Mouse (Mus musculus): ENCODE results near the gene Tnfrsf12a.

Gene Tnfrsf12a

DNA sequence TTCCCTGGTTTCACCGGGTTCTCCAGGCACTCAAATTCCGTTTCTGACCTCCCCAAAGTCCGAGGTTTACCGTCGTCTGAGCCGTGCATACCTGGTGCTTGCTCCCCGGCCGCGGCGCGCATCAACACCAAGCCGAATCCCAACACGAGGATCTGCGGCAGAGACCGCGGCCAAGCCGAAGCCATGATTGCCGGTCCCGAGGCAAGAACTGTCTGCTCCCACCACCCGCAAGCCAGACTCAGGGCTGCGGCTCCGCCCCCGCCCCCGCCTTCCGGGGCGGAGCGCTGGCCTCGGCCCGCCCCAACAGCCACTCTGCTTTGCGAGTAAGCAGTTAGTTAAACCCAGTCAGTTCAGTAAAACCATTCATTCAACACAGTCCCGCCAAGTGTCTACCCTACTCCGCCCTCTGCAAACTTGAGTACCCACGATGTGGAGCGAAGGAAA, at the start of gene Tnfrsf12a:
TSS of gene Tnfrsf12a (minus strand) at position 233 of the 444 bp plus-strand sequence.
- peak; percentile 82 for DNase-seq (ENCODE audit: low spot score)

- peak; percentile 58 for DNase-seq (ENCODE audit: low spot score)
Measured at GRCm38 (mm10) chr17:23726758-23727142, 49.5 kb upstream of the Tnfrsf12a start.

GRCm38 (mm10) chr17:23725999-23726757, 48.9 kb upstream of the Tnfrsf12a start, which contains the start of gene Pkmyt1:
TSS of gene Pkmyt1 (plus strand) at chr17:23726336.
- DNase-seq (ENCODE audit: low spot score) = peak; percentile 98

- DNase-seq (ENCODE audit: low spot score) = no peak
Measured at GRCm38 (mm10) chr17:23725477-23725876, 48.2 kb upstream of the Tnfrsf12a start.

DNA sequence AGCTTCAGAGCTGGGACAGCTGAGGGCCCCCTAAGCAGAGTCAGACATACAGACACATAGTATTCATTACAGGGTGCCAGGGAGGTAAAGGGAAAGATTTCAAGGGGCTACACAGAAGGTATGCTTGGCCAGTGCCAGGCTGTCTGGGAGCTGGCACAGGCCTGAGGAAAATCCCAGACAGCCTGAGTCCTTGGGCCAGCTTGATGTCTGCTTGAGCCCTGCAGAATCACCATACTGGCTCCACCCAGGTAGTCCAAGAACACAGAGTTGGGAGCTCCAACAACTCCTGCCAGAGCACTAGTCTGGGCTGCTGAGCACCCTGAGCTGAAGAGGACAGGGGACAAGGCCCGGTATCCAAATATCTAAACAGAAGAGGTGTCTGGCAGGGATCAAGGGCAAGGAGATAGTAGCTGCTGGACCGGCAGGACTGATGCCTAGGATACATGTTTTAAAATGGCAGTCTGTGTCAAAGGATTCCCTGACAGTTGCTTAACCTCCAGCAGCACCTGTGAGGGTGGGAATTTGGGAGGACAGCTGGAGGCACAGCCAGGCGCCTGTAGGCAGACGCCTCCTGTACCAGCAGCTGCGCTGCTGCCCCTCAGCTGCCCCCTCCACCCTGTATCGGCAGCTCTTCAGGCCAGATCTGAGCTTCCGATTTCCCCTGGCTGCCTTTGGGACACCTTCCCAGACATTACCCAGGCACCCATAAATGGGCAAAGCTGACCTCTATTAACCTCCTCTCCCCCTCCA, 45.3 kb upstream of the Tnfrsf12a start, which contains the start of gene 1520401A03Rik:
TSS of gene 1520401A03Rik (minus strand) at position 408 of the 750 bp plus-strand sequence.
- DNase-seq (ENCODE audit: low spot score) = no peak

DNA sequence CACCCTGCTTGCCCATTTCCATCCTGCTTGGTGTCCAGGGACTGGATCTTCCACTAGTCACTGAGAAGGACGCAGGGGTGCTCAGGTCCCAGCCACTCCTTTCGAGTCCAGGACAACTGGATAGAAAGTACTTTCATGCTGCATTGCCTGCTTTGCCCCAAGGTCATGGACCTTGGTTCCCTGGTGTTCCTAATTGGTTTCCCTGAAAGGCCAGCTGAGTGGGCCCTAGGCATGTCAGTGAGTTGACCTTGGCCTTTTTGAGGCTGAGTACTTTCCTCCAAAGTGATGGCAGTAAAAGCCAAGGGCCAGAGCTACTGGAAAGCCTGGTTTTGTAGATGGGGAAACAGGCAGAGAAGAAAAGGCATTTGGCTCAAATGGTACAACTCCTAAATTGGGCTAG, 44.6 kb upstream of the Tnfrsf12a start:
- DNase-seq (ENCODE audit: low spot score) = no peak

- no peak for DNase-seq (ENCODE audit: low spot score)
Measured at GRCm38 (mm10) chr17:23719455-23719854, 42.2 kb upstream of the Tnfrsf12a start.

- DNase-seq (ENCODE audit: low spot score) = no peak
Measured at GRCm38 (mm10) chr17:23717003-23717402, 39.7 kb upstream of the Tnfrsf12a start.

DNA sequence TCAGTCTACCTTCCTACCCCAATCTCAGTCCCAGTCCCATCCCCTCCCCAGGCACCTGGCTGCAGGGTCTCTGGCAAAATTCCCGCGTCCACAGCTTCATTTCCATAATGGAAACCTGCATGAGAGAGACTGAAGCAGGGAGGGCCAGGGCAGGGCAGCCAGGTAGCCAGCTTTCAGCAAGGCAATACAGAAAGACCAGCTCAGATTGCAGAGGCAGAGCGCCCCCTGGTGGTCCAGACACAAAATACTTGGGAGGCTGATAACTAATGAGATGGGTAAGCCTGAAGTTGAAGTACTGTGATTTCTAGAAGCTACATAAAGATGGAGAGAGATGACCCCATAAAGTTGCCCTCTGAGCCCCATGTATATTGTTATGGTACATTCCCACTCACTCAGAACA, 28.9 kb upstream of the Tnfrsf12a start:
- DNase-seq (ENCODE audit: low spot score) = peak; percentile 78

- DNase-seq (ENCODE audit: low spot score) = no peak
Measured at GRCm38 (mm10) chr17:23705525-23706104, 28.3 kb upstream of the Tnfrsf12a start.

DNA sequence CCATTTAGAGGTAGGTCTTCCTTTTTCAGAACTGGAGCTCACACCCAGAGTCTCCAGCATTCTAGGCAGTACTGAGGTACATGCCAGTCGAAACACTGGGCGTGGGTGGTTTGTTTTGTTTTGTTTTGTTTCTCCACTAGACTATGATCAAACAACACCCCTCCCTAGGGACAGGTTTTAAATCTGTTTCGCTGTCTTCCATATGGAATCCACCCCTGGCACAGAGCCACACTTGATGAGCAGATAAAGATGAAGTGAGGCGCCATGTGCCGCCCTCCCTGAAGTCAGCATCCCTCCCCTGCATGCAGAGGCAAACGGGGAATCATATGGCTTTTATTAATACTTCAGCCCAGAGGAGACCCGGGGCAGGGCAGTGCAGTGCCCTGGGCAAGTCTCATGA, 27.5 kb upstream of the Tnfrsf12a start:
- DNase-seq (ENCODE audit: low spot score) = no peak

- no peak for DNase-seq (ENCODE audit: low spot score)
Measured at GRCm38 (mm10) chr17:23703301-23703700, 26.0 kb upstream of the Tnfrsf12a start.

GRCm38 (mm10) chr17:23700079-23700478, 22.8 kb upstream of the Tnfrsf12a start:
- peak; percentile 82 for DNase-seq (ENCODE audit: low spot score)

- DNase-seq (ENCODE audit: low spot score) = peak; percentile 33
Measured at GRCm38 (mm10) chr17:23699131-23700077, 22.1 kb upstream of the Tnfrsf12a start.

DNA sequence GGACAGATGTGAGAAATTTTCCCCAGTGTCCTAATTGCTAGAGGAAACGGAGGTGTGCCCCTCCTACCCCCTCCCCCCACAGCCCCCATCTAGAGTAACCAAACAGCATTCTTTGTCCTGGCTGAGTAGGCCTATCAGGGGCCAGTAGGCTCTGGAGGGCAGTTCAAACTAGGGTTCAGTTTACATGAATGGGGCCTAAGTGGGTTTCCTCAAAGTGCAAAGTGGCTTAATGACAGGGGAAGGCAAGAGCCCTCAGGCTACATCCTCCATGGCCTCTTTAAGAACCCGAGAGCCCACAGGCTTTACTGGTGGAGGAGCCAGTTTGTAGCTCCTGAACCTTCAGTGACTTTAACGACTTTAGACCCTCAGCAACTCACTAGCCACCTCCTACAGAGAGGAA, 18.5 kb upstream of the Tnfrsf12a start:
- DNase-seq (ENCODE audit: low spot score) = no peak

DNA sequence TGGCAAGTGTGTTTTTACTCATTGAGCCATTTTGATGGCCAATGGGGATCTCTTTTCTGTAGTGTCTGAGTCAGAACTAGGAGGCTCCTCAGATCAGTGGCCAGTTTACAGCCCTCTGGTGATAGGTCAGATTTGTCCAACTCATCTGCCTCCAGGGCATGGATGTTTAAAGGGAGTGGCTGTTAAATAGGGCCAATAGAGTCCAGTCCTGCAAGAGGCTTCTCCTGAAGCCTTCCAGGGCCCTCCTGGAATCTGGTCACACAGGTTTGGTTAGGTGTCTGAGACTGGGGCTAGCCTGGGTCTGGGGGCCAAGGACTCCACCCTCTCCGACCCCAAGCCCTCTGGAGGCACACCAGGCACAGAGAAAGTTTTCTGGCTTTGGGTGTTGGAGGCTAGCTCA, 17.2 kb upstream of the Tnfrsf12a start:
- DNase-seq (ENCODE audit: low spot score) = no peak

DNA sequence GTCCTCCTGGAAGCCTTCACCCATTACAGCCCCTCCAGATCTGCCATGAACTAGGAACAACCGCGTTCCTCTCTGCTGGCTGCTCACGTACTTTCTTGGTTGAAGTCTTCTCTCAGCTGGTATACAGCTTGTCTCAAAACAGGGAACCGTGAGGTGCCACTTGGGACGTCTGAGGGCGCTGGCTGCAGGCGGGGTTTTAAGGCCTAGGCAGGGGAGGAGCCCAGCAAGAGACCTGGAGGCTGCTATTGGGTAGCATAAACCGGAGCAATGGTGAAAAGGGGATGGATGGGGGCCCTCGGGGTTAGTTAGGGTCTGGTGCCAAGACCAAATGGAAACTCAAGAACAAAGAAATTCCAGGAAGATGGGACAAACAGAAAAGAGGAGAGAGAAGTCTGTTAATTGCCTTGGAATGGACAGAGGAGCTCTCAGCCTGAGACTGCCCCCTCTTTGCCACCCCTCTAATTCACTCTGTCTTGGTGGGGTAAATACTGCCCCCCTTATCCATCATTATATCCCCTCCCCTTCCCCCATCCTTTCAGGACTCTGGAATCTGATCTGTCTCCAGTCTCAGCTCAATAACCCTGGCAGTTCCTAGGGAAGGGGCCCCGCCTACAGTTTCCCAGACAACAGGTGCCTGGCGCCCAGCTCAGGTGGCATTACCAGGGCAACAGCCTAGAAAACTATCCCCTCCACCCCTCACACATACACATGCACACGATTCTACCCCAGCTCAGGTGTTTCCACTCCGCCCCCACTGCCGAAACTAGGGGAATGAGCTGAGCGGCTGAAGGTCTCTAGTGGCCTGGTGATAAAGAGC, 6.8 kb upstream of the Tnfrsf12a start, which contains the start of gene Cldn9:
TSS of gene Cldn9 (minus strand) at position 171 of the 817 bp plus-strand sequence.
- no peak for DNase-seq (ENCODE audit: low spot score)

GRCm38 (mm10) chr17:23683226-23683625, 6.0 kb upstream of the Tnfrsf12a start:
- DNase-seq (ENCODE audit: low spot score) = no peak

DNA sequence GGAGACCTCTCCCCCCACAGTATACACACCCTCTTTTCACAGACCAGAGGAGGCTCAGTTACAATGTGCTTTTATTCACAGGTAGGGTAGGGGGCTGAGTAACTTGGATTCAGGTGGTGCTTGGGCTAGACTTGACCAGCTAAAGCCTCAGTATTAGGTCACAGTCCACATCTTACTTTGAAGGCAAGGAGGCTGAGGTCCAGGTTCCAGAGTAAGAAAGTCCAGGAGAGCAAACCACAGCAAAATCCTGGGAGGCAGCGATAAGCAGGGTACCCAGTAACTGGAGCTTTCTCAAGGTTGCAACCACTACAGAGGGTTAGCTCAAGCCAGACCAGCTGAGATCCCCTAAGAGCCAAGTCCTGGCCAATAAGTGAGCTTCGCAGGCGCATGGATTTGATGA, 5.3 kb upstream of the Tnfrsf12a start:
- no peak for DNase-seq (ENCODE audit: low spot score)

DNA sequence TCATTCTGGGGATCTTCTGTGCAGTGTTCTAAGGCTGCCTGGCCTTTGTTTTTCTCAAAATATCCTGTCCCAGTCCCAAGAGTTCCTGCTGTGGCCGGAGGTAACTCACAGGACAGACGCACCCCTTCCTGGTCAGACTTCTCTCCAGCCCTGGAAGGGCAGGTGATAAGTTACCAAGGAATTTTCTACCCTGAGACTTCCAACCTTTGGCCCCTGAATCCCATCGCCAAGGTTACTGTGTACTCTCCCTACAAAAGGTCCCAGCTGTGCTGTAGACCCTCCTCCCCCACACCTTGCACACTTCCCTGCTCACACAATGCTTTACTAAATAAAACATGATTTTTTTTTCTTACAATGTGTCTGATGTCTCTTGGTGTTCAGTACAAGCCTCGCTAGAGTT, 4.8 kb upstream of the Tnfrsf12a start:
- no peak for DNase-seq (ENCODE audit: low spot score)

DNA sequence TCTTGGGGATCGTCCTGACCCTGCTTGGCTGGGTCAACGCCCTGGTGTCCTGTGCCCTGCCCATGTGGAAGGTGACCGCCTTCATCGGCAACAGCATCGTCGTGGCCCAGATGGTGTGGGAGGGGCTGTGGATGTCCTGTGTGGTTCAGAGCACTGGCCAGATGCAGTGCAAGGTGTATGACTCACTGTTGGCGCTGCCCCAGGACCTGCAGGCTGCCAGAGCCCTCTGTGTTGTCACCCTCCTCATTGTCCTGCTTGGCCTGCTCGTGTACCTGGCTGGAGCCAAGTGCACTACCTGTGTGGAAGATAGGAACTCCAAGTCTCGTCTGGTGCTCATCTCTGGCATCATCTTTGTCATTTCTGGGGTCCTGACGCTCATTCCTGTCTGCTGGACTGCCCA, 3.8 kb upstream of the Tnfrsf12a start:
- no peak for DNase-seq (ENCODE audit: low spot score)
